Mouse (Mus musculus): ENCODE measurements around the gene Pla2g4b.

The Pla2g4b gene

GRCm38 (mm10) chr2:120032726-120033467, at the start of gene Pla2g4b:
TSS of gene Pla2g4b (plus strand) at chr2:120033417.
- no peak for DNase-seq (ENCODE audit: low spot score in 2 of 2)

GRCm38 (mm10) chr2:119985871-119986270, 47.3 kb upstream of the Pla2g4b start:
- no peak for DNase-seq (ENCODE audit: low spot score in 2 of 2)

DNA sequence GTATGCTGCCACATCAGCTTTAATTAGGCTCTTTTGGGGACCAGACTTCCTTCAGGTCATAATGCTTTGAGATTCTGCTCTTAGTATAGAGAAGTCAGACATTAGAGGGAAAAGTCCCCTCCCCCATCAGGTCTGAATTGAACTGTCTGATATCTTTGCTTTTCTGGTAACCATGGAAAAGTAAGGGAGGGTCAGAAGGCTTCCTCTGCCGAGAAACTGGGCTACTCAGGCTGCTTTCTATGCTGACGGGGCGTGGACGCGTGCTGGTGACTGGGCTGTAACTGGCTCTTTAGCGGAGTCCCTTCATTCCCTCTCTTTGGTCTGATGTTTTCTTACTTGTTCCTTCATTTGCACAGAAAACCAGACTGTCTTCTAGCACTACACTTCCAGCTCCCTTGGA, 46.8 kb upstream of the Pla2g4b start:
- DNase-seq (ENCODE audit: low spot score in 2 of 2): no peak

DNA sequence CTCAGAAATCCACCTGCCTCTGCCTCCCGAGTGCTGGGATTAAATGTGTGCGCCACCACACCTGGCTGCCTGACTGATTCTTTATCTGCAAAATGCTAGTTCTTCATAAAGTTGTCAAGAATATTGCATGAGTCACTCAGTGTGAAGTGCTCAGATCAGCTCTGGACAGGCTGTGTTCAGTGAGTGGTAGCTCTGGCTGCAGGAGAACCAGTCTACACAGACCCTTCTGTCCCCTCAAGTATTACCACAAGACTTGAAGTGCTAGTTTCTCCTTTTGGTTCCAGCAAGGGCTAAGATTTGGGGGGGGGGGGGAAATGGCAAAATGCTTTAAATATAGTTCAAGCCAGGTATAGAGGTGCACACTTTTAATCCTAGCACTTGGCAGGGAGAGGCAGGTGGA, 45.8 kb upstream of the Pla2g4b start:
- no peak for DNase-seq (ENCODE audit: low spot score in 2 of 2)

DNA sequence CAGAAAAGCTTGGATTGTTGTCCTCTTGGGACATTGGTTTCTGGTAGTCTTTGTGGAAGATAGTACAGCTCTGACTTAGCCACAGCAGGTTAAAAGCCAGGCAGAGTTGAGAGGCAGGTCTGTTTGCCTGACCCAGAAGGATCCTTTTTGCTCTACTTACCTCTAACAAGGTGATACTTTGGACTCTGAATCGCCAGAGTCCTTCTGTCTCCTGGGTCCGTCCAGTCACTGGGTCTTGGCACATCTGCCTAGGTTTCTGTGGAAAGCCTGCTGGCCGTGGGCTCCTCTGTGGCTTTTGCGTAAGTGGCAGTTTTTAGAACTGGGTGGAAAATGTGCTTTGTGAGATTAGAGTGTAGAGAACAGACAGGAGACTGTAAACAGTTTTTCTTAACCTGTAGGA, 44.3 kb upstream of the Pla2g4b start:
- no peak for DNase-seq (ENCODE audit: low spot score in 2 of 2)

DNA sequence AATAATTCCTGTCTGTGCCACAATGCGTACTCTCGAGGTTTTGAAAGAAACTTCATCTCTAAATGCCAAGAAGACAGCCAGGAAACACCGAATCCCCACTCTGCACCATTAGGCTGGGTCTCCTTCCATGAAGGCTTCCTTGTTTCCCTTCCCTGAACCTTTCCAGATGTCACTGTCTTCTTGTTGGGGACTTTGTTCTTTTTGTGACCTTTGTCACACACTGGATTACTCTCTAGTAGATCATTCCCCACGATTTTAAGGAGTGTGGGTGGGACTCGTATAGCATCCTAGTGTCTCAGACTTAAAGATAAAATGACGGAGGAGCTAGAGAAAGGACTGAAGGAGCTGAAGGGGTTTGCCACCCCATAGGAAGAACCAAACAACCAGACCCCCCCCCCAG, 42.3 kb upstream of the Pla2g4b start:
- no peak for DNase-seq (ENCODE audit: low spot score in 2 of 2)

DNA sequence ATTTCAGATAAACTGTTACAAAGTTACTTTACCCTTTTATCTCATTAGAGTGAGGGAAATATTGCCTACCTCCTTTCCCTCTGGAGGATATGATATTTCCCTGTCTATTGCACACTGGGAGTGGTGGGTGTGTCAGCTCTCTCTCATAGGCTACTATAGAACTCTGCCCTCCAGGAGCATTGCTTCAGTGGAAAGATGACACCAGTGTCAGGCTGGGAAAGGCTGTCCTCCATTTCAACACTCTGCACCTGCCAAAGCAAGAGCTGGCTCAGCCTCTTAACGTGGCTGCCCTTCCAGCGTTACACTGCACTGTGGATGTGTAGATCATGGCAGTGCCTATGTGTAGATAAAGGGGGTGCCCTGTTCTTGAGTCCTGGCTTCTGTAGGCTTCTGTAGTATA, 40.9 kb upstream of the Pla2g4b start:
- DNase-seq (ENCODE audit: low spot score in 2 of 2): no peak

DNA sequence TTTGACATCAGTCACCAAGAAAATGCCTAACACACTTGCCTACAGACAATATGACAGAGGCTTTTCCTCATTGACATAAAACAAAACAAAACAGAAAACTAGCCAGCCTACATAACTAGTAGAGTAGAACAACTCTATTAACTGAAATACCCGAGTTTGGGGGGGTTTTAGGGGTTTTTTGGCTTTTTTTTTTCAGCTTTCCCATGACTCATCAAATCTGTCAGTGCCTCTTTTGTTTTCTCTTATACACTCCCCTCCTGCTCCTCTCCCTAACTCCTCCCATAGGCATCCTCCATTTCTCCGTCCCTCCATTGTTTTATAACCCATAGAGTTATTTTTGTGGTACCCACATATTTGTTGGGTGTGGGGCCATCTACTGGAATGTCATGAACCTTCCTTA, 39.7 kb upstream of the Pla2g4b start:
- no peak for DNase-seq (ENCODE audit: low spot score in 2 of 2)

DNA sequence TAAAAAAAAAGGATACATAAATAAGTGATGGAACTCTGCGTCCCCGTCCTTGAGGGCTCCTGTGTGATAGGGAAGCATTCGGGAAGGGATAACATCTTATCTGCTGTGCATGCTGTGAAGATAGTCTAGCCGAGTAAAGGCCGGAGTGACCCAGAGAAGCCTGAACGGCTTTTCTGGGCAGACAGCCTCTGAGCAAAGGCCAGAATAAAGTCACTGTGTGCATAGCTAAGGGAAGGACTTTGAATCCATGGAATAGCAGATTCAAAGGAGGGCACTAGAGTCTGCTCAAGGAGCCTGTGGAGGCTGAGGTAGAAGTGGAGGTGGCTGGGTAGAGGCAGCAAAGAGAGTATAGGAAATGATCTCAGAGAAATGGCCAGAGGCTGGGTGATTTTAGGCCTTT, 38.4 kb upstream of the Pla2g4b start:
- DNase-seq (ENCODE audit: low spot score in 2 of 2): no peak

- no peak for DNase-seq (ENCODE audit: low spot score in 2 of 2)
Measured at GRCm38 (mm10) chr2:119995391-119996281, 37.6 kb upstream of the Pla2g4b start.

GRCm38 (mm10) chr2:119997354-119997753, 35.9 kb upstream of the Pla2g4b start:
- DNase-seq (ENCODE audit: low spot score in 2 of 2): no peak

DNA sequence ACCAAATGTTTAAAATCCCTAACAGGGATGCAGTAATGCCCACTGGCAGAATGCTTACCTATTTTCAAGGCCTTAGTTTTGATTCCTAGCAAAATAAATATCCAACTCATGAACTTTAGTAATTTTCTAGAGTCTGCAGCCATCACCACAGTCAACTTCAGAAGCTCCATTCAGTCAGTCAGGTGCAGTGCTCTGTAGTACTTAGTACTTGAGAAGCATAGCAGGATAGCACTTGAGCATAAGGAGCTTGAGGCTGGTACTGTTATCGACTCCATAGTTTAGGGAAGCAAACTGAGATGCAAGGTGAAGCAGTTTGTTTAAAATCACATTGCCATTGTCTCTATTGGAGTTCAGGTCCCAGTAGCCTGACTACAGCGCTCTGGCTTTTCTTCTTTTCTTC, 33.5 kb upstream of the Pla2g4b start:
- no peak for DNase-seq (ENCODE audit: low spot score in 2 of 2)

- no peak for DNase-seq (ENCODE audit: low spot score in 2 of 2)
Measured at GRCm38 (mm10) chr2:120000882-120001584, 32.2 kb upstream of the Pla2g4b start.

- no peak for DNase-seq (ENCODE audit: low spot score in 2 of 2)
Measured at GRCm38 (mm10) chr2:120001956-120002355, 31.3 kb upstream of the Pla2g4b start.

GRCm38 (mm10) chr2:120003970-120004369, 29.2 kb upstream of the Pla2g4b start:
- DNase-seq (ENCODE audit: low spot score in 2 of 2): no peak

- DNase-seq (ENCODE audit: low spot score in 2 of 2): no peak
Measured at GRCm38 (mm10) chr2:120006696-120007095, 26.5 kb upstream of the Pla2g4b start.

DNA sequence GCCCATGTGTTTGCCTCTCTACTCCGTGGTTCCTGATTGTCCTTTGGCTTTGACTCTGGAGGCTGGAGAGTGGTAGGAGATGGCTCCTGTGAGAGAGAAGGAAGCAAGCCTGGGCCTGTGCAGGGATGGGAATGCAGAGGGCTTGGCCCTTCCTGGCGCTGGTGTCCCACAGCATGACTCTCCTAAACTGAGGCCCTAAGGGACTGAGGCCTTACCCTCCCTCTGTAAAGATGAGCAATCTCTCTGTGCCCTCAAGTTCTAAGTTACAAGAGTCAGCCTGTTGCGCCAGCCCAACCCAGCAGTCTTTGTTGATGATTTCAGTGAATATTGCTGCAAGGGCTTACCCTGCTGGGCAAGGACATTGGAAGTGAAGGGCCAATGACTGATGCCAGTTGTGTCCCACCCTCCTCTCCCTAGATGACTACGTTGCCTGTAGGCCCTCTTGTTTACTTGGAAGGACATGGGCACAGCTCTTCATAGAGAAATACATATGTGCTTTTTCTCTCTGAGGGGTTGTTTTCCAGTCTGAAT, 25.5 kb upstream of the Pla2g4b start:
- DNase-seq (ENCODE audit: low spot score in 2 of 2): no peak

DNA sequence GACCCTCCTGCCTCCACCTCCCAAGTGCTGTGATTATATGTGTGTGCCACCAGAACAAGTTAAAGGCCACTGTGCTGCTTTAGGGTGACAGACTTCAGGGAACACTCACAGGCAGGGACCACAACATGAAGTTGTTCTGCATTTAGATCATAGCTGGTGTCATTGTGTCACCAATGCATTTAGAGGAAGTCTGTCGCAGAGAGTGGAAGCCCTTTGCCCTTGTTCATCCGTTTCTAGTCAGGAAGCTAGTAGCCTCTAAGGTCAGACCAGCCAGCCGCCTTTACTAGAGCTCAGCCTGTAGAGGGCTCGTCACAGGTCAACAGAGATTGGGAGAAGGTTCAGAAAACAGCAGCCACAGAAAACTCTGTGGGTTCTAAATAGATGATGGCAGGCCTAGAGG, 24.5 kb upstream of the Pla2g4b start:
- peak in 1 of 2 experiments; percentile 23 for DNase-seq (ENCODE audit: low spot score in 2 of 2)

DNA sequence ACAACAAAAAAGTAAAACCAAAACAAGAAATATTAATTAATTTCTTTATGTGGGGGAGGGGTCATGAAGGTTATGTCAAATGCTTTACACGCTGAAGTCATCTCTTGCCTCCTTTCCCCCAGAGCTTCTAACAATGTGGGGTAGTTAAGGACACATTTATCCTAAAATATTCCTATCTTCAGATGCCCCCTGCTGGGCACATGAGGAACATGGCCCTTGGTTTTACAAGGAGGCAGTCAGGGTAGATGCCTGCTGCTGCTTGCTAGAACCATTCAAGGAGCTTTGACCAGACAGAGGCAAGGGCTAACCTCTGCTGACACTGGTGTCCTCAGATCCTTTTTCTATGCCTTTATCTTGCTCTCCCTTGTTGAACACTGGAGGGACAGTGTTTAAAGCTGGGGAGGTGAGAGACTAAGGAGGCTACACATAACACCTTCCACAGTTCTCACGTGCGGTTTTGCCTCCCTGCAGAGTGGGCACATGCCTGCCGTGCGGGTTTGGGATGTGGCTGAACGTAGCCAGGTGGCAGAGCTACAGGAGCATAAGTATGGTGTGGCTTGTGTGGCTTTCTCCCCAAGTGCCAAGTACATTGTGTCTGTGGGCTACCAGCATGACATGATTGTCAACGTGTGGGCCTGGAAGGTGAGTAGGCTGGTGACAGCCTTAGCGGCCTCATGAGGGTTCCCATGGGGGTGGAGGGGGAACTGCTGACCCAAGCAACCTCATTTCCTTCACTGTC, 21.6 kb upstream of the Pla2g4b start:
- peak in 1 of 2 experiments; percentile 41 for DNase-seq (ENCODE audit: low spot score in 2 of 2)

DNA sequence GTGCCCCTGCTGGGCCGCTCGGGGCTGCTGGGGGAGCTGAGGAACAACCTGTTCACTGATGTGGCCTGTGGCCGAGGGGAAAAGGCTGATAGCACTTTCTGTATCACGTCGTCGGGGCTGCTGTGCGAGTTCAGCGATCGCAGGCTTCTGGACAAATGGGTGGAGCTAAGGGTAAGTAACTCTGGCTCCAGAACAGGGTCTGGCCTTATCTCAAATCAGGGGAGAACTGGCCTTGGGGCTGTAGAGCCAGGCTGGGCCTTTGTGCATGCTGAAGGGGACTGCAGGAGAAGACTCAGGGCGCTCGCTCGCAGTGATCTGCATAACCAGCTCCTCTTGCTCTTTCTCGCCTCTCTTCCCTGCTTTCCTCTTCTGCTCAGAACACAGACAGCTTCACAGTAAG, 20.3 kb upstream of the Pla2g4b start:
- DNase-seq (ENCODE audit: low spot score in 2 of 2): no peak

- no peak for DNase-seq (ENCODE audit: low spot score in 2 of 2)
Measured at GRCm38 (mm10) chr2:120013831-120014486, 19.3 kb upstream of the Pla2g4b start.
